Comparison of ENCODE assay signal across 28 mouse cellular contexts in the genomic region with DNA sequence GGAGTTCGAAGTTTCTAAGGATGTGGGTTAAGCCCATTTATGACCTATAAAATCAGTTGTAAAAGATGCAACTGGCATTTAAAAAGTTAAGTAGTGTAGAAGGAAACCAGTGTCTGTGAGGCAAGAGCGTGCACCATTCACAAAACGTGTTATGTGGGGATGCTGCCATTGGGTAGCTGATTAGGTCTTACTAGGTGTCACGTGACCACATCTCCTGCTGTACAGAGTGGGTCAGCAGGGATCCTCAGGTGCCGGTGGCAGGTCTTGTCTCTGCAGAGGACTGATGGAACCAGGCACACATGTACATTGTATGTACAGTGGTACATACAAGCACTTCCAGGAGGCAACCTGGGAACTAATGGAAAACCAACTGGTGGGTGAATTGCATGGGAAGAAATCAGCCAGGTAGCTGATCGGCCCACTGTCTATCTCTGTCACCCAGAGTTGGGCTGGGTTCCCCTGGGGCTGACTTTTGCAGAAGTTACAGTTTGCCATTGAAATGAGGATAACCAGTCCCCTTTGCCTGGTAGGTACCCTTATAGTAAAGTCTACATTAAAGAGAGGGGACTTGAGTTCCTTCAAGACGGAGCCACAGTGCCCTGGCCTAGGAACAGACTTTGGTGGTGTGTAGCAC. TPM values are rescaled to one million over a fixed set of nuclear protein-coding genes. Genes with fewer than 3 reads are reported as not detected.
DNase-seq lines count a peak whose midpoint lies in the region; ATAC-seq and TF ChIP-seq lines count a peak whose summit lies in the region.
"Had no signal": no experiment of that assay in that cellular context is flagged by ENCODE, and none has a peak within 500 bp of the region (broad histone marks: within the 10 kb centered on the region; RNA-seq: fewer than 3 reads in every experiment).

No protein-coding gene starts in this region.

- no peaks in the 10 kb centered on the region for H3K9me3 ChIP-seq in liver, embryonic 12.5 days (replicated peaks)
- H3K9me3 ChIP-seq: forebrain, embryonic 10.5 days; heart, embryonic 15.5 days; hindbrain, embryonic 15.5 days; intestine, embryonic 15.5 days; limb, embryonic 13.5 days; megakaryocyte, embryonic 14.5 days; midbrain, embryonic 13.5 days; stomach, embryonic 15.5 days had no signal

- WGBS in liver, embryonic 12.5 days (ENCODE audit: insufficient replicate concordance) = 59% methylated on average over 7 of the region's 7 CpGs
- WGBS in kidney, adult 2 months = 97% methylated on average over 7 of the region's 7 CpGs

- TF ChIP-seq POLR2A in kidney, adult 2 months (IDR thresholded peaks at IDR 0.05; ENCODE audit: low read depth, low read length) = no peak

- peak overlapping the region; percentile 74 for H3K9ac ChIP-seq in liver, embryonic 12.5 days
- H3K9ac ChIP-seq: heart, embryonic 15.5 days; hindbrain, embryonic 15.5 days; intestine, embryonic 15.5 days; limb, embryonic 13.5 days; lung, embryonic 14.5 days; midbrain, embryonic 13.5 days; stomach, embryonic 15.5 days had no signal

- no peaks in the 10 kb centered on the region for H3K27me3 ChIP-seq in liver, embryonic 12.5 days (replicated peaks)
- H3K27me3 ChIP-seq in kidney, adult 2 months (replicated peaks; ENCODE audit: control insufficient read depth, insufficient read depth, low read length) = no peaks in the 10 kb centered on the region
- H3K27me3 ChIP-seq: heart, embryonic 15.5 days; hindbrain, embryonic 15.5 days; intestine, embryonic 15.5 days; limb, embryonic 13.5 days; midbrain, embryonic 13.5 days; stomach, embryonic 15.5 days had no signal

- TF ChIP-seq CTCF in kidney, adult 2 months (conservative IDR thresholded peaks at IDR 0.05; ENCODE audit: insufficient read depth, insufficient read length, low read depth, low read length) = no peak

- H3K4me2 ChIP-seq in liver, embryonic 12.5 days = peak overlapping the region; percentile 80
- H3K4me2 ChIP-seq: heart, embryonic 15.5 days; hindbrain, embryonic 15.5 days; intestine, embryonic 15.5 days; lung, embryonic 14.5 days; midbrain, embryonic 13.5 days; stomach, embryonic 15.5 days had no signal

- peak; percentile 8 for DNase-seq in spleen, adult 12 weeks (ENCODE audit: low spot score)
- DNase-seq in spleen, adult 18-20 months = no peak
- DNase-seq in c-Kit-positive CD71-positive TER-119-positive erythroid progenitor cells, embryonic 14.5 days (ENCODE audit: low spot score) = peak; percentile 49
- peak; percentile 43 to 47 for DNase-seq in spleen, postnatal 10 days (ENCODE audit: low spot score in 2 of 2)
- no peak for DNase-seq in layer of hippocampus, adult 9-11 months
- no peak for DNase-seq in kidney, adult 2 months
- no peak for DNase-seq in thymus, postnatal 14 days
- DNase-seq: adrenal gland, postnatal 25 days; cerebellum, adult 11-12 months; cerebellum, postnatal 14 days; gastrocnemius, postnatal 25 days; heart, adult 18-20 months; heart, postnatal 4 days; kidney, postnatal 25 days; layer of hippocampus, postnatal 36 days; lung, embryonic 14.5 days; lung, postnatal 36 days; right cerebral cortex, postnatal 25 days had no signal

- H3K27ac ChIP-seq in liver, embryonic 12.5 days = peak overlapping the region; percentile 96
- no peak overlapping the region for H3K27ac ChIP-seq in kidney, adult 2 months (ENCODE audit: insufficient read depth, low read depth, low read length)
- H3K27ac ChIP-seq: forebrain, embryonic 10.5 days; heart, embryonic 15.5 days; hindbrain, embryonic 15.5 days; intestine, embryonic 15.5 days; layer of hippocampus, adult 2 months; midbrain, embryonic 13.5 days; stomach, embryonic 15.5 days had no signal

- H3K4me1 ChIP-seq in liver, embryonic 12.5 days = peaks cover 98% of the 10 kb centered on the region
- peaks cover 6% of the 10 kb centered on the region; the same call in 1 of the 2 replicates for H3K4me1 ChIP-seq in kidney, adult 2 months (ENCODE audit: control insufficient read depth, insufficient read depth, low read length)

- H3K36me3 ChIP-seq in liver, embryonic 12.5 days = no peaks in the 10 kb centered on the region
- H3K36me3 ChIP-seq in kidney, adult 2 months (ENCODE audit: control insufficient read depth, insufficient read depth, low read length) = no peaks in the 10 kb centered on the region
- H3K36me3 ChIP-seq: forebrain, embryonic 10.5 days; heart, embryonic 15.5 days; hindbrain, embryonic 15.5 days; intestine, embryonic 15.5 days; limb, embryonic 13.5 days; midbrain, embryonic 13.5 days; stomach, embryonic 15.5 days had no signal

- peak overlapping the region; percentile 12; the same call in 1 of the 2 replicates for H3K4me3 ChIP-seq in liver, embryonic 12.5 days
- H3K4me3 ChIP-seq in kidney, adult 2 months (ENCODE audit: insufficient read depth, low read depth, low read length) = no peak overlapping the region
- H3K4me3 ChIP-seq: forebrain, embryonic 10.5 days; heart, embryonic 15.5 days; hindbrain, embryonic 15.5 days; intestine, embryonic 15.5 days; layer of hippocampus, adult 2 months; limb, embryonic 13.5 days; megakaryocyte, embryonic 14.5 days; midbrain, embryonic 13.5 days; stomach, embryonic 15.5 days had no signal

- ATAC-seq in liver, embryonic 12.5 days = no peak
- ATAC-seq: intestine, embryonic 15.5 days; midbrain, embryonic 13.5 days had no signal

RNA-seq across cellular contexts. Expression of a gene that starts 25.5 kb away (rescaled TPM):
- polyA plus RNA-seq in liver, embryonic 12.5 days (2016; fragmentation: Nextera tagmentation; extraction: Ambion mirVana) = 2.2 and 2.9 TPM in 2 replicates
- polyA plus RNA-seq in kidney, adult 2 months (2012; rRNA removed) = 1.0 and 2.0 TPM in 2 replicates

Comparison
In these comparisons a context has a peak if more than half of its experiments do, and no peak if none do; other contexts are left out.
1. DNase-seq: peak in spleen, adult 12 weeks (single experiment), c-Kit-positive CD71-positive TER-119-positive erythroid progenitor cells, embryonic 14.5 days (single experiment) and spleen, postnatal 10 days (2 of 2); none in spleen, adult 18-20 months (0 of 2), layer of hippocampus, adult 9-11 months (single experiment), kidney, adult 2 months (single experiment) and thymus, postnatal 14 days (single experiment).